Mouse (Mus musculus) midbrain, embryonic 11.5 days (tissue): ENCODE data around the gene Ssh1. TPM values are rescaled to one million over a fixed set of nuclear protein-coding genes. Genes with fewer than 3 reads are reported as not detected.

Source experiments
- ATAC-seq: fragments of 200-750 bp; cut with Nextera tagmentation; 2 replicates; pipeline ENCODE4 v1.8.0; 2017; ENCODE audit warnings: moderate TSS enrichment, moderate library complexity; ENCODE audit not compliant: low FRiP score
- DNase-seq: peaks from one replicate; pipeline ENCODE4 v3.0.0; 2015; ENCODE audit warnings: low spot score; ENCODE audit errors: missing footprints
- H3K27ac ChIP-seq: fragments of 300-500 bp; sonication (generic); 2 replicates; pipeline ENCODE4 v1.5.1; 2014; ENCODE audit warnings: low read depth, low read length
- H3K27me3 ChIP-seq: fragments of 300-500 bp; sonication (generic); 2 replicates; pipeline ENCODE4 v1.6.1; 2014; ENCODE audit warnings: mild to moderate bottlenecking, low read length, moderate library complexity, mixed read lengths; ENCODE audit not compliant: control insufficient read depth, insufficient read depth
- H3K36me3 ChIP-seq: fragments of 300-500 bp; sonication (generic); 2 replicates; pipeline ENCODE4 v1.6.1; 2014; ENCODE audit warnings: mild to moderate bottlenecking, low read length, moderate library complexity, mixed read lengths; ENCODE audit not compliant: control insufficient read depth, insufficient read depth
- H3K4me1 ChIP-seq: fragments of 300-500 bp; sonication (generic); 2 replicates; pipeline ENCODE4 v1.6.1; 2014; ENCODE audit warnings: low read length; ENCODE audit not compliant: control insufficient read depth, insufficient read depth
- H3K4me2 ChIP-seq: fragments of 300-500 bp; sonication (generic); 2 replicates; pipeline ENCODE4 v1.6.1; 2014; ENCODE audit warnings: mild to moderate bottlenecking, moderate library complexity
- H3K4me3 ChIP-seq: fragments of 300-500 bp; sonication (generic); 2 replicates; pipeline ENCODE4 v1.5.1; 2014; ENCODE audit warnings: low read depth, low read length
- H3K9ac ChIP-seq: fragments of 300-500 bp; sonication (generic); 2 replicates; pipeline ENCODE4 v1.6.1; 2014; ENCODE audit warnings: low read length
- H3K9me3 ChIP-seq: fragments of 300-500 bp; sonication (generic); 2 replicates; pipeline ENCODE4 v1.6.1; 2016; ENCODE audit warnings: low read length; ENCODE audit not compliant: control insufficient read depth
- WGBS: fragments of 180-500 bp; shearing (Covaris S2); extraction: QIAGEN DNeasy Blood & Tissue Kit; methylation state at CpG from one replicate; pipeline ENCODE4 v1.1.7; 2014; 5-methylcytosine and 5-hydroxymethylcytosine counted together
- polyA plus RNA-seq: library from polyadenylated mRNA; unstranded; fragments of >200 nt; fragmentation: Nextera tagmentation; extraction: Ambion mirVana; gene quantifications from 2 replicates; pipeline ENCODE4 v1.2.1, GENCODE M21; 2014

Gene Ssh1
- polyA plus RNA-seq, 1 experiment from 2014 or later = 18.8 TPM

DNA sequence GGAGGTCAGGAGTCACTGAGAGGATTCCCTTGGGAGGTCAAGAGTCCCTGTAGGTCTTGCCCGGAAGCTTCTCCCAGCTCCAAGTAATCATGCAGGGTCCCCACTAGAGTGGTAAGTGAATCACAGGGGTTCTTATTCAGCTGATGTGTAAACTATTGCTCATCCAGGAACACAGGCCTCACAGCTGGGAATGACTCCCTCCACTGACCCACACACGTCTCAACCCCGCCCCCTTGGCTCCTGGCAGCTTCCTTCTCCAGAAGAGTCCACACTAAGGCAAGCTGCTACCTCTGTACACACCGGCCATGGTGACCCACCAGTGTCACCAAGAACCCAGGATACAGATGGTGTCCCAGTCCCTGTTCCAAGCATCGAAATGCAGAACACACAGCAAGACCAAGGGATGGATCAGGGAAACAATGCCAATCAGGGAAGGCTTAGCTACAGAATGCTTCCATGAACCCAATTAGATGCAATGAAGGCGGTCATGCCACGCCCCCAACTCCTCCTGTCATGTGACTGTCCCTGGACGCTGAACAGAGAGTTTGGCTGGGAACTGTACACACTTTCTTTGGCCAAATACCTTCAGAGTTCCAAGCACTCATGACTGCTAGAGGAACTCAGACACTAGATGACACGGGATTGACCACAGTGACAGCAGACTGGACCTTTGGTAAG lies 18.0 kb downstream of the Ssh1 start:
- no peak overlapping the region for H3K9ac ChIP-seq
- 71% methylated on average over 9 of the region's 9 CpGs for whole genome bisulfite sequencing
- H3K4me1 ChIP-seq = peaks cover 19% of the 10 kb centered on the region
- H3K27me3 ChIP-seq = no peaks in the 10 kb centered on the region
- no peak for DNase-seq
- H3K4me3 ChIP-seq = no peak overlapping the region
- H3K27ac ChIP-seq = no peak overlapping the region
- no peak overlapping the region for H3K4me2 ChIP-seq
- no peaks in the 10 kb centered on the region for H3K9me3 ChIP-seq
- no peak for ATAC-seq
- H3K36me3 ChIP-seq = no peaks in the 10 kb centered on the region

DNA sequence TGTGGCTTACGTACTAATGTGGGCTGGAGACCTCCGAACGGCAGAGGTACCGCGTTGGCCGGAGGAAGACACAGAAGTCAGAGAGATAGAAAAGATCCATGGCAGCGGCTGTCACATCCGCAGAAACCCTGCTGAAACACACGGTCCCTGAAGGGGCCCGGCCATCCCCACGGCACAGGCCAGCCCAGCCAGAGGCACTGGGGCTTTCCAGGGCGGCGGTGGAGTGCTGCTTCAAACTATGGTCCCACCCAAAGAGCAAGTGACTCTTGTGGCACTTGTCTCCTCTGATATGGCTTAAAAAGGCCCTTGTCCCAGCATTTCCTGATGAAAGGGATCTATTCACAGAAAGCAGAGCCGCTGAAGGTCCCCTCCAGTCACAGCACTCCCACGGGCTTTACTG lies 19.1 kb downstream of the Ssh1 start:
- Histone ChIP-seq H3K27ac (peak overlapping the region; percentile 20; the same call in 1 of the 2 replicates), H3K9ac (peak overlapping the region; percentile 15; the same call in 1 of the 2 replicates), H3K4me1 (peaks cover 19% of the 10 kb centered on the region), H3K9me3 (no peaks in the 10 kb centered on the region), H3K4me2 (no peak overlapping the region), H3K36me3 (peaks cover 4% of the 10 kb centered on the region; the same call in 1 of the 2 replicates), H3K4me3 (no peak overlapping the region), H3K27me3 (no peaks in the 10 kb centered on the region)
- WGBS = 62% methylated on average over 15 of the region's 15 CpGs
- DNase-seq (no peak), ATAC-seq (no peak)

DNA sequence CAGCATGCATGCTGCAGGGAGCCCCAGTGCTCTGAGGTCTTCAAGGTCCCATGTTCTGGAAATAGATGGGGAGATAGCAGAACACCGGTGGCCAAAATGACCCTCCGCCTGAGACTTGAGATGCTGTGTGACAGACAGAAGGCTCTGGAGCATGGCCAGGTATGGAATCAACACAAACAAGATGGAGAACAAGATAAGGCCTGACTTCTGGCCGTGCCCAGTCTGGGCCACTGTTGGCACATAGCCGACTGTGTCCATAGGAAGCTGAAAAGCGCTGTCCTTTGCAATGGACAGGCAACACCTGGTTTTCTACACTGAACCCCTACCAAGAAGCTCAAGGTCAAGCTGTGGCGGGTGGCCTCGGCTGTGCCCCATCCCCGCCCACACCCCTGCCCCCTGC lies 19.9 kb downstream of the Ssh1 start:
- no peak for ATAC-seq
- no peak overlapping the region for H3K27ac ChIP-seq

DNA sequence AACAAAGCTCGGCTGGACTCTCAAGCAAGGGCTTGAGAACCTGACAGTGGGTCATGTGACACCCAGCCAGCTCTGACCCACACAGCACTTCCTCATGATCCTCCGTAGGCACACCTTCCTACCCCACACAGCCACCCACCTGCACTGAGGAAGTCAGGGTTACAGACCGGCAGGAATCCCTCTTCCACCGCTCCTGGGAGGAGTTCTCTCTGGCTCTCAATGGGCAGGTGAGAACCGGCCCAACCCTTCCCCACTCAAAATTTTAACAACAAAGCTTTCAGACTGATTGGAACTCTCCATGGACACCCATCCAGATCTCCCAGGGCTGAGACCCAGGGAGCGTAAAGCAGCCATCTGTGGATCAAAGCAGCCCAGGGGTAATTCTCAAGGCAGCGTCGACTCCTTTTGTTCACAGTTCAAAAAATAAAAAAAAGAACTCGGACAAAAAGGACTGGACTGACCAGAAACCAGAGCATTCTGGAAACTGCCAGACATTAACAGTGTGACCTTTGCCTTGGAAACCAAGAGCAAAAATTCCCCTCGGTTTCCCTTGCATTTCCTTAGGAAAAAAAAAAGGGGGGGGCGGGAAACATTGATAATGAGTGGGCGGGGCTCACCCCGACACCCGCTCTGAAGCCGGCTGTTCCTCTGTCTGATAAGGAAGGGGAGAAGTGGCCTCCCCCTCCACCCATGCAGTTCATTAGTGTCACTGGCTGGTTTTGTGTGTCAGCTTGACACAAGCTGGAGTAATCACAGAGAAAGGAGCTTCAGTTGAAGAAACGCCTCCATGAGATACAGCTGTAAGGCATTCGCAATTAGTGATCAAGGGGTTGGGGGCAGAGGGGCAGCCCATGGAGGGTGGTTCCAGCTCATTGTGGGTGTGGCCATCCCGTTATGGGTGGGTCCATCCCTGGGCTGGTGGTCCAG lies 20.8 kb downstream of the Ssh1 start:
- H3K4me1 ChIP-seq = peaks cover 19% of the 10 kb centered on the region
- H3K4me3 ChIP-seq = no peak overlapping the region
- DNase-seq = no peak
- no peak overlapping the region for H3K9ac ChIP-seq
- peaks cover 4% of the 10 kb centered on the region; the same call in 1 of the 2 replicates for H3K36me3 ChIP-seq
- H3K27me3 ChIP-seq = no peaks in the 10 kb centered on the region
- no peak overlapping the region for H3K4me2 ChIP-seq
- H3K27ac ChIP-seq = peak overlapping the region; percentile 41; the same call in 1 of the 2 replicates
- 25% methylated on average over 18 of the region's 18 CpGs for WGBS
- no peaks in the 10 kb centered on the region for H3K9me3 ChIP-seq
- 0 out of 2 replicates have a peak, but pooled peaks have one; percentile 22 for ATAC-seq

More for the DNA sequence above, 19.9 kb downstream of the Ssh1 start:
- Histone ChIP-seq H3K4me3 (no peak overlapping the region), H3K4me1 (peaks cover 19% of the 10 kb centered on the region), H3K9ac (no peak overlapping the region), H3K4me2 (no peak overlapping the region), H3K36me3 (peaks cover 4% of the 10 kb centered on the region; the same call in 1 of the 2 replicates), H3K27me3 (no peaks in the 10 kb centered on the region), H3K9me3 (no peaks in the 10 kb centered on the region)
- no peak for DNase-seq
- 88% methylated on average over 8 of the region's 8 CpGs for WGBS

DNA sequence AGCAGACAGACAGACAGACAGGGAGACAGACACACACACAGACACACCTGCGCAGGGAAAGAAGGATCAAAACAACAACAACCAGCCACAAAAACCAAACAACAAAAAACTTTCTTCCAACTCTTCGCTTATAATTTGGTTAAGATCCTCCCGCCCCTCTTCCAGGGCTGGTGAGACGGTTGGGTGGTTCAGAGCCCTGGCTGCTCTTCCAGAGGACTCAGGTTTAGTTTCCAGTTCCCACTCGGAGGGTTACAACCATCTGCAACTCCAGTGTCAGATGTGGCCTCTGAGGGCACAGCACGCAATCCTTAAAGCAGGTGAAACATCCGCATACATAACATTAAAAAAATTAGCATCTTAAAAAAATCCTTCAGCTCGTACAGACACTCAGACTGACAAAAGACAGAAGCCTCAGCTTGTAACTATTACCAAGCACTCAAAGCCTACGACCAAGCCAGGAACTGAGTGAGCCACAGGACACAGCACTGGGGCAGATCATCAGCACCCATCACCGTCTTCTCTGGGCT lies 22.2 kb downstream of the Ssh1 start:
- no peak overlapping the region for H3K4me3 ChIP-seq
- H3K9me3 ChIP-seq = no peaks in the 10 kb centered on the region
- DNase-seq (no peak), ATAC-seq (no peak)
- H3K9ac ChIP-seq = no peak overlapping the region
- peaks cover 19% of the 10 kb centered on the region for H3K4me1 ChIP-seq
- WGBS = 81% methylated on average over 10 of the region's 10 CpGs
- no peaks in the 10 kb centered on the region for H3K27me3 ChIP-seq
- H3K36me3 ChIP-seq = peaks cover 4% of the 10 kb centered on the region; the same call in 1 of the 2 replicates
- no peak overlapping the region for H3K27ac ChIP-seq
- H3K4me2 ChIP-seq = no peak overlapping the region

DNA sequence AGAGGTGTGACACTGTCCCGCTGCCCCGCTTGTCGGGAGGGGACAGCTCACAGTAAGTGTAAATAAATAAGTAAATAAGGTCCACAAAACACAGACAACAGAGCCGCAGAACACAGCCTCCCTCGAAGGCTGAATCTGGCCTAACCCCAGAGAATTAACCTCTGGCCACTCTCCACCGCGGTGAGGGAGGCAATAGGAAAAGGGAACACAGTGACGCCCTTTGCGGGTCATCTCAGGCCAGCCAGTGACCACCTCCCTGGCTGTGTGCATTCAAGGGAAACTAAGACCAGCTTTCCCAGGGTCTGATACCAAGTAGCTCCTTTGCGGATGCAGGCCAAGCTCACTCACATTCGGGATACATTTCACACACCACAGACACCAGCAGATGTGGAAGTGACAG lies 25.3 kb downstream of the Ssh1 start:
- H3K9ac ChIP-seq = no peak overlapping the region
- no peak overlapping the region for H3K4me2 ChIP-seq
- H3K27me3 ChIP-seq = no peaks in the 10 kb centered on the region
- DNase-seq (no peak), ATAC-seq (no peak)
- H3K36me3 ChIP-seq = peaks cover 11% of the 10 kb centered on the region; the same call in 1 of the 2 replicates
- no peak overlapping the region for H3K4me3 ChIP-seq
- H3K9me3 ChIP-seq = no peaks in the 10 kb centered on the region
- H3K27ac ChIP-seq = no peak overlapping the region
- 36% methylated on average over 11 of the region's 11 CpGs for WGBS
- H3K4me1 ChIP-seq = peaks cover 5% of the 10 kb centered on the region; the same call in 1 of the 2 replicates

DNA sequence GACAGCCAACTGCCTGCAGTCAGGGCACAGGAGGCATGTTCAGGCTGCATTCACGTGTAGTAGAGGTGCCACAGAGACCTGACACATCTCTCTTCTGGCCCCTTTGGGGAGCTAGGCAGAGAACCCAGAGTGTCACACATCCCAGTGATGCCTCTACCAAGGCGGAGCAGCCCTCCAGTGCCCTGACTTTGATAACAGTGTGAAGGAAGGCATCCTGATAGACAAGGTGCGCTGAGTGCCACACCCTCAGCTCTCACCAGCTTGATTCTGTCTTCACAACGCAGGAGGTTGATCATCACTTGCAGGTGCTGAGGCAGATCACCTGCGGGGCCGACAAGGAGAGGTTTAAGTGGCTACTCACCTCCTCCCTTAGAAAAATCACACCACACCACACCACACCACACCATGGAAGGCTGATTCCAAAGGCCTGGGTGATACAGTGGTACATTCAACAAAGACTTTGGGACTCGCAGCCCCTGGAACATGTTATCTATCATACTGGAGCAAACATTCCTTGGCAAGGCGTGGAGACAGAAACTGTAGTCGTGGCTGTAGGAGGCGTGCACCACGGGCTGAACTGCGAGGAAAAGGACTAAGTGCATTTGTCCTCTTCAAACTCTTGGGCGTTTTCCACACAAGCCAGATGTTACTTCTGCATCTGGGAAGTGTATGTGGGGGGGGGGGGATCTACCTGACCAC lies 27.1 kb downstream of the Ssh1 start:
- ATAC-seq (no peak), DNase-seq (no peak)
- no peaks in the 10 kb centered on the region for H3K9me3 ChIP-seq
- no peaks in the 10 kb centered on the region for H3K4me1 ChIP-seq
- WGBS = 94% methylated on average over 13 of the region's 13 CpGs
- H3K9ac ChIP-seq = no peak overlapping the region
- H3K27ac ChIP-seq = no peak overlapping the region
- H3K4me3 ChIP-seq = no peak overlapping the region
- no peak overlapping the region for H3K4me2 ChIP-seq
- peaks cover 11% of the 10 kb centered on the region; the same call in 1 of the 2 replicates for H3K36me3 ChIP-seq
- no peaks in the 10 kb centered on the region for H3K27me3 ChIP-seq

DNA sequence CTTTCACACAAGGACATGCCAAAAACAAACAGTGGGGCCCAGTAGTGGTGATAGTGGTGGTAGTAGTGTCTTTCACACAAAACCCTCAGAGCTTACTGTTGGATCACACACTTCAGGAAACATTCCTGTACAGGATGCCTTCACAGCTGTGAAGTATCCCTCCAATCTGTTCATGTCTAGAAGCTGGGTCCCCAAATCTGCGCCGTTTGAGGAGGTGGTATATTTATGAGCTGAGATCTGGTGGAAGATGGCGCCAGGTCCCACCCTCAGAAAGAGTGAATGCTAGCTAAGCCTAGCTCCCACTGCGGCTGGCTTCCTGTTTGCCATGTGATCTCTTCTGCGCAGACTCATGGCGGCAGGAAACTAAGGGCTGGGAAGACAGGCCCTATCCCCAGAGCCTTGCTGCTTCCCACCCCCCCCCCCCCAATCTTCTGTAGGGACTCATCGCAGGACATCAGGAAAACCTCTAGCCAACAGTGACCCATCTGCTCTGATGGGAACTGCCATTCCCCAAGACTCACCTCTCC lies 28.0 kb downstream of the Ssh1 start:
- H3K36me3 ChIP-seq = peaks cover 11% of the 10 kb centered on the region; the same call in 1 of the 2 replicates
- DNase-seq = no peak

More for the DNA sequence above, 28.0 kb downstream of the Ssh1 start:
- H3K9me3 ChIP-seq = no peaks in the 10 kb centered on the region
- H3K9ac ChIP-seq = no peak overlapping the region
- no peaks in the 10 kb centered on the region for H3K4me1 ChIP-seq
- no peak overlapping the region for H3K27ac ChIP-seq
- H3K27me3 ChIP-seq = no peaks in the 10 kb centered on the region
- no peak overlapping the region for H3K4me3 ChIP-seq
- ATAC-seq = no peak
- H3K4me2 ChIP-seq = no peak overlapping the region
- WGBS = 97% methylated on average over 7 of the region's 7 CpGs
